Mouse (Mus musculus): ENCODE results near the gene Olfr868. TPM values are rescaled to one million over a fixed set of nuclear protein-coding genes. Genes with fewer than 3 reads are reported as not detected.

Olfr868 gene
- not detected for total RNA-seq (2021)

DNA sequence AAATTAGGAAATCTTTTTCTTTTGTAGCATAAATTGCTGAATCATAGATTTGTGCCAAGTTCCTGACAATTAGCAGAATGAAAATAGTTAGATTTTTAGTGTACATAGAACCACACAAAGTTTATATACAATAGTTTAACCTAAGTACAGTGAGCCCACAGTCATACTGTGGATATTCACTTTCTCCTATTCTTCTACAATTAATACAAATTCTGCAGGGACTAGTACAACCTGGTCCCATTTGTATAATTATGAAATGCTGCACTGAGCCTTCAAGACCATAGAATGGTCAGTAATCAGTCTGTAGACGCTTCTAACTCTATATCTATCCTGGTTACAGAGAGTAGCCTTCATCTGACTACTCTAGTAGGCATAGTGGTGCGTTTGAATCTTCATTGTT, at the start of gene Olfr868:
Gene Olfr868, plus strand, starts transcription at position 301 of the 400 bp plus-strand sequence.
- intact Hi-C loops (cut with DNase I) = no loop called here
- DNase-seq = no peak

GRCm38 (mm10) chr9:20057462-20057861, 41.0 kb upstream of the Olfr868 start, which contains the start of gene Olfr867:
Olfr867 (minus strand) TSS chr9:20057562.
- intact Hi-C loops (cut with DNase I) = no loop called here
- no peak for DNase-seq

DNA sequence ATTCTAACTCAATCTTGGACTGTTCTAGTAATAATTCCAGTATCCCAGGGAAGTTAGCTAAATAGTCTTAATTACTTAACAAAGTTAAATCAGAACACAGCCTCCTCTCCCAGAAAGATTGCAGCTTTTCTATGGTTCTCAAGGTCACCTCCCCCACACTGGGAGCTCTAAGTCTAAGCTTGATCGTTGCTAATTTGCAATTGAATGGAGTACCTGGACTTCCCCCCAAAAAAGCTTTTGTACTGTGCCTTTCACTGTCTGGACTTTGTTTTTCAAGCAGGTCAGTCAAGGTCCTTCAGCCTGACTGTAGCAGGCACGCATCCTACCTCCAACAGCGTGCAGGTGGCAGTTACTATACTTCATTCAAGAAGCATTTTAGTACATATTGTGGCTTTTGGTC, 28.2 kb upstream of the Olfr868 start:
- intact Hi-C loops (cut with DNase I) = no loop called here

DNA sequence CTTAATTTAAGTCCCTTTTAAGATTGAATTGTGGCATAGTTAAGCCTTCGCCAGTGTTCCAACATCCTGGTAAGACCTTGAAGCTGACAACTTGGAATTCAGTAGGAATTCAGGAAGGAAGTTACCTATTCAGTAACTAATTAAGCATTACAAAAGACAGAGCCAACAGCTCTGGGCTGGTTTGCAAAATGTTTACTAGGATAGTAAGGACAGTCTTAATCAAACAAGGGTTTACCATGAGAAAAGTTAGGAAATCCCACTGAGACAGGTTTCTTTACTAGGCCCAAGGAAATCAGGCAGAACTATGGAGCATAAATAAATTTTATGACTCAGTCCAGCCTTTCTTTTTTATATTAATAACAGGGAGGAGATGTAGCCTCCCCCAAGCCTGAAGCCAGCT, 27.1 kb upstream of the Olfr868 start:
- DNase-seq = no peak
- intact Hi-C loops (cut with DNase I) = no loop called here

More for the DNA sequence above, 28.2 kb upstream of the Olfr868 start:
- no peak for DNase-seq

DNA sequence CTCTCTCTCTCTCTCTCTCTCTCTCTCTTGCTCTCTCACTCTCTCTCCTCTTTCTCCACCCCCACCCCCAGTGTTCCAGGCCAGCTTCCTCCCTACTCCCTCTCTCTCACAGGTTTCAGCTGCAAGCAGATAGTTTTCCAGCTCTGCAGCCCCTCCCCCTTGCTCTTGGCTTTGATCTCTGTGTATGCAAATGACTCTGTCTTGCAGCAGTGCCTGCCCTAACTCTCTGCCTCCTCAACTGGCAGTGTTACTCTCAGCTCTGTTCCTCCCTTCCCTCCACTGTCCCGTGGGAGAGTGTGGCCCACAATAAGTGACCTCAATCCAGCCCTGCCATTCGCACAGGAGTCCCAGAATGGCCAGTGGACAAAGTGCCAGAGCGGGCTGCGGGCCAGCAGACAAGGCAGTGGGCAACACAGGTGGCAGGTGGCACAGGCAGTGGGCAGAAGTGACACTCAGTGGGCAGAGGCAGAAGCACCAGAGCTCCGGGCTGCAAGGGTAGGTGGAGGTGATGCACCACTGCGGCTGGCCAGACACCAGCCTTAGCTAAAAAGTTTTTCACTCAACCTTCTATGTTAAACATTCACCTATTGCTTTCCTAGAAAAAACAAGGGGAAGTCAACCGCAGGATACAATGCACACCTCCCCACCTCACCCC, 24.8 kb upstream of the Olfr868 start:
- intact Hi-C loops (cut with DNase I) = no loop called here
- no peak for DNase-seq

- no peak for DNase-seq
- intact Hi-C loops (cut with DNase I) = no loop called here
Observed at GRCm38 (mm10) chr9:20128709-20129108, 30.3 kb downstream of the Olfr868 start, which contains the start of gene Olfr869. Olfr869 (plus strand) TSS chr9:20129009.

DNA sequence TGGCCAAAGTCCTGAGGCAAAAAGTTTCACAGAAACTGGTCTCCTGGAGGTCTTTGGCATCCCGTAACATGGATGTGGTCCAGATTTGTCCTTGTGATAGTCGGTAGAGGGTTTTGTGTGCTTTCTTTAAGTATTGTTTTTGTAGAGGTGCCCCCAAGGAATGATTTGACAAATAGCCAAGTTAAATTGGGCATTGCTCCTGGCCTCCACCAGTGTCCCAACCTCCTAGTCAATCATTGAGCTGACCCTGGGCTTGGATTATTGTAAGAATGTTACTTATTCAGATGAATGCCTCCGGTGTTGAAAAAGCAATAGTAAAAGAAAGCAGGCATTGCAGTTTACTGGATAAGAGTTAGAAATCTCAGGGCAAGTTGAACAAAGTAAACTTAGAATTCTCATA, 51.3 kb downstream of the Olfr868 start:
- intact Hi-C loops (cut with DNase I) = no loop called here
- DNase-seq = no peak

Other genes with a start within 250 kb of the Olfr868 start
- not detected for gene Olfr860, start 248.9 kb upstream of the Olfr868 start, total RNA-seq (2021)
- gene Olfr862, start 210.6 kb upstream of the Olfr868 start, total RNA-seq (2021) = not detected
- gene Olfr77, start 181.8 kb upstream of the Olfr868 start, total RNA-seq (2021) = not detected
- not detected for gene Olfr866, start 70.6 kb upstream of the Olfr868 start, total RNA-seq (2021)
- not detected for gene Olfr867, start 41.1 kb upstream of the Olfr868 start, total RNA-seq (2021)
- not detected for gene Olfr869, start 30.4 kb downstream of the Olfr868 start, total RNA-seq (2021)
- not detected for gene Olfr870, start 75.4 kb downstream of the Olfr868 start, total RNA-seq (2021)
- not detected for gene Olfr871, start 113.6 kb downstream of the Olfr868 start, total RNA-seq (2021)
- gene Olfr872, start 138.5 kb downstream of the Olfr868 start, total RNA-seq (2021) = not detected
- not detected for gene Olfr39, start 183.7 kb downstream of the Olfr868 start, total RNA-seq (2021)
- gene Olfr873, start 199.9 kb downstream of the Olfr868 start, total RNA-seq (2021) = not detected
- under 1 TPM in 1 of 2 experiments, not detected in 1; 0.10 TPM for gene Olfr18, start 237.5 kb downstream of the Olfr868 start, total RNA-seq (2021)